In genomic region chr2:132945326-132946207, GRCm38 (mm10) we compare ENCODE assay signal across 9 mouse cellular contexts. TPM values are rescaled to one million over a fixed set of nuclear protein-coding genes. Genes with fewer than 3 reads are reported as not detected.
A peak's percentile ranks its signal among the peaks of the same experiment; 100 is the strongest.
DNase-seq lines count a peak whose midpoint lies in the region; ATAC-seq lines count a peak whose summit lies in the region.
"Had no signal": no experiment of that assay in that cellular context is flagged by ENCODE, and none has a peak within 500 bp of the region (broad histone marks: within the 10 kb centered on the region; RNA-seq: fewer than 3 reads in every experiment).

TSS of gene Fermt1 (minus strand) at chr2:132945906.

- no peaks in the 10 kb centered on the region for H3K9me3 ChIP-seq in lung, embryonic 15.5 days
- H3K9me3 ChIP-seq in embryonic facial prominence, embryonic 15.5 days (replicated peaks) = no peaks in the 10 kb centered on the region

- H3K36me3 ChIP-seq in lung, embryonic 15.5 days = no peaks in the 10 kb centered on the region
- H3K36me3 ChIP-seq in embryonic facial prominence, embryonic 15.5 days = no peaks in the 10 kb centered on the region

- no peak for DNase-seq in lung, postnatal 14 days
- DNase-seq in kidney, adult 18-20 months = peak; percentile 75
- peak; percentile 35 for DNase-seq in mesoderm, embryonic 11.5 days (ENCODE audit: low read depth, low spot score)
- peak; percentile 77 for DNase-seq in urinary bladder, postnatal 14 days (ENCODE audit: low spot score)
- DNase-seq in thymus, postnatal 14 days = no peak
- no peak for DNase-seq in cerebellum, adult 8-10 months

- H3K4me2 ChIP-seq in lung, embryonic 15.5 days = peak within 1 kb of the TSS; percentile 63
- H3K4me2 ChIP-seq in embryonic facial prominence, embryonic 15.5 days (replicated peaks) = peak within 1 kb of the TSS; percentile 54

- 0 out of 2 replicates have a peak within 1 kb of the TSS, but pooled peaks have one; percentile 3 for H3K9ac ChIP-seq in lung, embryonic 15.5 days
- peak within 1 kb of the TSS; percentile 9; the same call in 1 of the 2 replicates for H3K9ac ChIP-seq in embryonic facial prominence, embryonic 15.5 days

- WGBS in lung, embryonic 15.5 days = 3% methylated on average over 37 of the region's 37 CpGs
- 2% methylated on average over 37 of the region's 37 CpGs for WGBS in embryonic facial prominence, embryonic 15.5 days

- H3K4me3 ChIP-seq in lung, embryonic 15.5 days = peak within 1 kb of the TSS; percentile 38
- peak within 1 kb of the TSS; percentile 46 for H3K4me3 ChIP-seq in embryonic facial prominence, embryonic 15.5 days (replicated peaks)
- H3K4me3 ChIP-seq: myocyte had no signal

- peaks cover 47% of the 10 kb centered on the region for H3K27me3 ChIP-seq in lung, embryonic 15.5 days
- peaks cover 34% of the 10 kb centered on the region for H3K27me3 ChIP-seq in embryonic facial prominence, embryonic 15.5 days

- H3K27ac ChIP-seq in lung, embryonic 15.5 days = no peak within 1 kb of the TSS
- peak within 1 kb of the TSS; percentile 73 for H3K27ac ChIP-seq in embryonic facial prominence, embryonic 15.5 days (replicated peaks)

- H3K4me1 ChIP-seq in lung, embryonic 15.5 days = 0 out of 2 replicates have a peak, but pooled peaks cover 7% of the 10 kb centered on the region
- peaks cover 14% of the 10 kb centered on the region for H3K4me1 ChIP-seq in embryonic facial prominence, embryonic 15.5 days

- ATAC-seq in lung, embryonic 15.5 days (ENCODE audit: borderline replicate concordance, extremely low read depth, low FRiP score, low TSS enrichment) = peak; percentile 84
- peak; percentile 57 for ATAC-seq in embryonic facial prominence, embryonic 15.5 days (ENCODE audit: insufficient number of reproducible peaks, low FRiP score, low TSS enrichment, low read depth)

RNA-seq across cellular contexts. Expression of gene Fermt1, which starts in this region (rescaled TPM):
- 5.3 and 5.7 TPM in 2 replicates for polyA plus RNA-seq in lung, embryonic 15.5 days (2015; fragmentation: Nextera tagmentation; extraction: Ambion mirVana)
- polyA plus RNA-seq in embryonic facial prominence, embryonic 15.5 days (2015; fragmentation: Nextera tagmentation; extraction: Ambion mirVana) = 23.3 and 23.5 TPM in 2 replicates
- polyA plus RNA-seq: myocyte had no signal

Comparison
In these comparisons a context has a peak if more than half of its experiments do, and no peak if none do; other contexts are left out.
1. DNase-seq: peak in kidney, adult 18-20 months (single experiment), mesoderm, embryonic 11.5 days (single experiment) and urinary bladder, postnatal 14 days (single experiment); none in lung, postnatal 14 days (single experiment), thymus, postnatal 14 days (single experiment) and cerebellum, adult 8-10 months (single experiment).